Mouse (Mus musculus) heart, embryonic 12.5 days (tissue): ENCODE data around the gene Adamts3. TPM values are rescaled to one million over a fixed set of nuclear protein-coding genes. Genes with fewer than 3 reads are reported as not detected.
A peak's percentile ranks its signal among the peaks of the same experiment; 100 is the strongest.

Source experiments
- ATAC-seq: fragments of 200-750 bp; cut with Nextera tagmentation; 2 replicates; pipeline ENCODE4 v1.8.0; 2017; ENCODE audit warnings: moderate TSS enrichment, moderate library complexity; ENCODE audit not compliant: insufficient number of reproducible peaks, low FRiP score
- H3K27ac ChIP-seq: fragments of 300-500 bp; sonication (generic); 2 replicates; pipeline ENCODE4 v1.5.1; 2016; ENCODE audit warnings: mild to moderate bottlenecking, moderate library complexity; ENCODE audit not compliant: poor library complexity, severe bottlenecking
- H3K27me3 ChIP-seq: fragments of 300-500 bp; sonication (generic); replicated peaks from 2 replicates; pipeline ENCODE4 v1.6.1; 2016; ENCODE audit warnings: mild to moderate bottlenecking, moderate library complexity
- H3K36me3 ChIP-seq: fragments of 300-500 bp; sonication (generic); 2 replicates; pipeline ENCODE4 v1.6.1; 2016; ENCODE audit warnings: mild to moderate bottlenecking, moderate library complexity
- H3K4me1 ChIP-seq: fragments of 300-500 bp; sonication (generic); replicated peaks from 2 replicates; pipeline ENCODE4 v1.6.1; 2016; ENCODE audit warnings: mild to moderate bottlenecking
- H3K4me2 ChIP-seq: fragments of 300-500 bp; sonication (generic); 2 replicates; pipeline ENCODE4 v1.6.1; 2016; ENCODE audit warnings: mild to moderate bottlenecking, moderate library complexity
- H3K4me3 ChIP-seq: fragments of 300-500 bp; sonication (generic); 2 replicates; pipeline ENCODE4 v1.5.1; 2016; ENCODE audit warnings: mild to moderate bottlenecking
- H3K9ac ChIP-seq: fragments of 300-500 bp; sonication (generic); 2 replicates; pipeline ENCODE4 v1.6.1; 2016; ENCODE audit warnings: mild to moderate bottlenecking, moderate library complexity
- H3K9me3 ChIP-seq: fragments of 300-500 bp; sonication (generic); replicated peaks from 2 replicates; pipeline ENCODE4 v1.6.1; 2016; ENCODE audit warnings: mild to moderate bottlenecking, moderate library complexity
- WGBS: fragments of 180-500 bp; shearing (Covaris S2); methylation state at CpG from one replicate; pipeline ENCODE4 v1.1.7; 2016; 5-methylcytosine and 5-hydroxymethylcytosine counted together
- polyA plus RNA-seq: library from polyadenylated mRNA; unstranded; fragments of >200 nt; fragmentation: Nextera tagmentation; extraction: Ambion mirVana; gene quantifications from 2 replicates; pipeline ENCODE4 v1.2.1, GENCODE M21; 2016

Adamts3 gene
- polyA plus RNA-seq: 5.6 and 6.0 TPM in 2 replicates

GRCm38 (mm10) chr5:89883051-89883907 is at the start of gene Adamts3:
Gene Adamts3 (minus strand): TSS chr5:89883334.
- Histone ChIP-seq H3K36me3 (peaks cover 6% of the 10 kb centered on the region; the same call in 1 of the 2 replicates), H3K9me3 (0 out of 2 replicates have a peak, but pooled peaks cover 4% of the 10 kb centered on the region), H3K4me2 (peak within 1 kb of the TSS; percentile 99), H3K9ac (peak within 1 kb of the TSS; percentile 90), H3K4me1 (peaks cover 8% of the 10 kb centered on the region), H3K27ac (peak within 1 kb of the TSS; percentile 35; the same call in 1 of the 2 replicates), H3K27me3 (no peaks in the 10 kb centered on the region), H3K4me3 (peak within 1 kb of the TSS; percentile 91)
- ATAC-seq: peak; percentile 74
- under 1% methylated on average over 70 of the region's 78 CpGs for WGBS

GRCm38 (mm10) chr5:89931511-89931910 is 48.4 kb upstream of the Adamts3 start:
- Histone ChIP-seq H3K36me3 (no peaks in the 10 kb centered on the region), H3K27ac (no peak overlapping the region), H3K4me2 (no peak overlapping the region), H3K27me3 (no peaks in the 10 kb centered on the region), H3K4me1 (no peaks in the 10 kb centered on the region), H3K4me3 (no peak overlapping the region), H3K9me3 (no peaks in the 10 kb centered on the region), H3K9ac (no peak overlapping the region)
- WGBS: 62% methylated on average over 4 of the region's 4 CpGs
- no peak for ATAC-seq

DNA sequence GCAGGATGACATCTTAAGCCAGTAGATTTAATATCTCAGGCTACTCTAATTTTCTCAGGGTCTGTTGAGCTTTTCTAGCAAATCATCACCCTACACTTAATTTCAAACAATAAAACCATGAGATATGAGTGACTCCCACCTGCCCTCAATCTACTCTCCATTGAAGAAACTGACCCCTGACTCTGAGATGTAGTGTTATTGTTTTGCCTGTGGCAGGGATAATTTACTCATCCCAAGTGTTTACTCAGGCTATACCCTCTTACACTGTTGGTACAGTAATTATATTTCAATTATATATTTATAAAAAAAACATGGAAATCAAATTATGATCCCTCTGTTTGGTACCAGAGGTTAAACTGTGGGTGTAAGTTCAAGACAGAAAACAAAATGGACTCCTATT is 29.2 kb upstream of the Adamts3 start:
- no peaks in the 10 kb centered on the region for H3K27me3 ChIP-seq
- no peaks in the 10 kb centered on the region for H3K4me1 ChIP-seq
- H3K4me2 ChIP-seq: no peak overlapping the region
- ATAC-seq: no peak
- H3K36me3 ChIP-seq: no peaks in the 10 kb centered on the region
- H3K9me3 ChIP-seq: no peaks in the 10 kb centered on the region
- H3K9ac ChIP-seq: no peak overlapping the region
- no peak overlapping the region for H3K27ac ChIP-seq
- H3K4me3 ChIP-seq: no peak overlapping the region

DNA sequence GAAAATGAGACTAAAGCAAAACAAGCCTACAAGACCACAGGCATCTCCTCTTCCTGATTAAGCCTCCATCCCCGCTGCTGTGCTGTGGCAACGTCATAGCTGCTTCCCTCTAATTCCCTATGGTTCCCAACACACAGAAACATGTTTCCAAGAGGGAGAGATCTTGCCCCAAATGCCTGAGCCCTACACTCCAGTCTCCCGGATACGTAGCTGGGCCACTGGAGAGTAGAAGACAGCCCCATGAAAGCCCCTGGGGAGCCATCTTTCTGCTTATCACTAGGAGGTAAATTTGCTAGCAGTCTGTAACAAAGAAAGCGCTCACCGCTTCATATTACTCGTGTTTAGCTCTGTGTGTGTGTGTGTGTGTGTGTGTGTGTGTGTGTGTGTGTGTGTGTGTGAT is 28.8 kb upstream of the Adamts3 start:
- no peak overlapping the region for H3K27ac ChIP-seq
- H3K4me2 ChIP-seq: no peak overlapping the region
- no peaks in the 10 kb centered on the region for H3K4me1 ChIP-seq
- H3K36me3 ChIP-seq: no peaks in the 10 kb centered on the region
- no peak for ATAC-seq
- H3K27me3 ChIP-seq: no peaks in the 10 kb centered on the region
- no peaks in the 10 kb centered on the region for H3K9me3 ChIP-seq
- WGBS: 66% methylated on average over 7 of the region's 7 CpGs
- no peak overlapping the region for H3K9ac ChIP-seq
- H3K4me3 ChIP-seq: no peak overlapping the region

DNA sequence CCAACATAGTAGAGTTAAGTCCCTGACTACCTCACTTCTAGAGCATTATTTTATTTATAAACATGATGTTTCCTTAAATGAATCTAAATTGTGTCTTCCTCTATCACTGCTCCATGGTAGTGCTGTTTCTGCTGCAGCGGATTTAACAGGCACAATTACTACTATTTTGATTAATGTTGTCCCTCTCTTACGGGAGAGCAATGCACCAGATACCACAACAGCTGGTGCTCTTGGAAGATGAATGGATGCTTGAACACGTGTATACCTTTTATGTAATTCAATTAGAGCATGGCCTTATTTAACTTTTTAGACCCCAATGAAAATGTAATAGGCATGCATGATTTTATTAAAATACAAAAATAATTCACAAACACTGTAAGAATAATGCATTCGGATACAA is 28.4 kb upstream of the Adamts3 start:
- 80% methylated on average over 4 of the region's 4 CpGs for WGBS
- ATAC-seq: no peak
- Histone ChIP-seq H3K9ac (no peak overlapping the region), H3K9me3 (no peaks in the 10 kb centered on the region), H3K27ac (no peak overlapping the region), H3K27me3 (no peaks in the 10 kb centered on the region), H3K4me1 (no peaks in the 10 kb centered on the region), H3K4me3 (no peak overlapping the region), H3K4me2 (no peak overlapping the region), H3K36me3 (no peaks in the 10 kb centered on the region)

- H3K9me3 ChIP-seq: no peaks in the 10 kb centered on the region
- no peak for ATAC-seq
- H3K27ac ChIP-seq: no peak overlapping the region
- H3K4me1 ChIP-seq: no peaks in the 10 kb centered on the region
- no peaks in the 10 kb centered on the region for H3K27me3 ChIP-seq
- H3K4me3 ChIP-seq: no peak overlapping the region
- WGBS: 79% methylated on average over 13 of the region's 13 CpGs
- no peak overlapping the region for H3K4me2 ChIP-seq
- no peaks in the 10 kb centered on the region for H3K36me3 ChIP-seq
- H3K9ac ChIP-seq: no peak overlapping the region
These were observed 23.8 kb upstream of the Adamts3 start for GRCm38 (mm10) chr5:89906884-89907431.

DNA sequence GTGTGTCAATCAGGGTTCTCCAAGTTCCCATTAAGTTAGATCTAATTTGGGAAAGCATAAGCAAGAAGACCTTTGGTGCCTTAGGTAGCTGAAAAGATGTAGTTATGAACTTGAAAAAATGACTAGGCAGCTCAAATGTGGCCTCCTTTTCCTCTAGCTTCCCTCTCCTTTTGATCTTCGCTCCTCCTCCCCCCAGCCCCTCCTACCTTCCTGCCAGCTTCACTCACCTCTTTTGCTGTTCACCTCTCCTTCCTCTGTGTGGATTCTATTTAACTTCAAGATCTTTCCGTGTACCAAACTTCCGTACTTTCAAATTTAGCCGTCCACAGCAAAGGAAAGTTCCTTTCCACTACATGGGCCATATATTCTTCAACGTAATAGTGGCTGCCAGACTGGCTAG is 17.9 kb upstream of the Adamts3 start:
- Histone ChIP-seq H3K4me2 (no peak overlapping the region), H3K4me1 (0 out of 2 replicates have a peak, but pooled peaks cover 4% of the 10 kb centered on the region), H3K9ac (no peak overlapping the region), H3K36me3 (no peaks in the 10 kb centered on the region), H3K27me3 (no peaks in the 10 kb centered on the region), H3K27ac (no peak overlapping the region), H3K9me3 (no peaks in the 10 kb centered on the region), H3K4me3 (no peak overlapping the region)
- 78% methylated on average over 5 of the region's 5 CpGs for WGBS
- no peak for ATAC-seq

DNA sequence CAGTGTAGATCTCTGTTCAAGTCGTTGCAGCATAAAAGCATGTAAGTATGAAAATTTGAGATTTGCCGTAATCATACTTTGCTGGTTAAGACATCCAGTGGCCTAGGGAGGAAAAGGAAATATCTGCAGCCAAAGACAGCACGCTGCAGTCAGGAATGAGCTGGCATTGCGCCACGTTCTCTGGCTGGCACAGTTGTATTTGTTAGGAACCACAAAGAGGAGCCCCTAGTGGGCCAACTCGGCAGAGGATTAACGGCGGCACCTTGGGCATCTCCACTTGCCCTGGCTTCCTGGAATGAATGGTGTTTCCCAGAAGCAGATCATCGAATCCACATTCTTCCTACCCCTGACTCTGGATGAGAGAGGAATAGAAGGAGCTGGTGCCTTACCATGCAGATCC is 14.4 kb upstream of the Adamts3 start:
- Histone ChIP-seq H3K27ac (no peak overlapping the region), H3K4me3 (no peak overlapping the region), H3K9ac (no peak overlapping the region; the same call in 1 of the 2 replicates), H3K36me3 (no peaks in the 10 kb centered on the region), H3K4me1 (0 out of 2 replicates have a peak, but pooled peaks cover 4% of the 10 kb centered on the region), H3K4me2 (peak overlapping the region; percentile 7; the same call in 1 of the 2 replicates), H3K27me3 (no peaks in the 10 kb centered on the region), H3K9me3 (no peaks in the 10 kb centered on the region)
- WGBS: 58% methylated on average over 9 of the region's 9 CpGs
- ATAC-seq: no peak

DNA sequence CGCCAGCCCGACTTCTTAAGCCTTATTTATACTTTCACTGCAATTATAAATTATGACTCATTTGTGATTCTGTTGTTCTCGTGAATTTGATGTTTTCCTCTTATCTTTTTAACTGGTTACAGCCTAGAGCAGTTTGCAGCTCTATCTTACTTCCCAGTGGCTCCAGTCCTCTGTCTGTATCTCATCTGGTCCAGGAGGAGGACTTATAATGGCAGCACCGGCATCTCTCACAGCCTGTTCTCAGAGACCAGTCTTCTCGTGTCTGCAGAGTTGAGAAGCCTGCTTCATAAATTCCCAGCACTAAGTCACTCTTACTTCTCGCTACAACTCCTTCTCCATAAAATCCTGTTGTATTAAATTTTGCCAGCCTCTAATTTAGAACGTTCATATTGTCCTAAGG is 12.4 kb upstream of the Adamts3 start:
- Histone ChIP-seq H3K4me1 (0 out of 2 replicates have a peak, but pooled peaks cover 4% of the 10 kb centered on the region), H3K36me3 (no peaks in the 10 kb centered on the region), H3K27me3 (no peaks in the 10 kb centered on the region), H3K9me3 (no peaks in the 10 kb centered on the region), H3K9ac (no peak overlapping the region), H3K27ac (no peak overlapping the region), H3K4me3 (no peak overlapping the region), H3K4me2 (no peak overlapping the region)
- ATAC-seq: no peak
- WGBS: 68% methylated on average over 7 of the region's 7 CpGs

DNA sequence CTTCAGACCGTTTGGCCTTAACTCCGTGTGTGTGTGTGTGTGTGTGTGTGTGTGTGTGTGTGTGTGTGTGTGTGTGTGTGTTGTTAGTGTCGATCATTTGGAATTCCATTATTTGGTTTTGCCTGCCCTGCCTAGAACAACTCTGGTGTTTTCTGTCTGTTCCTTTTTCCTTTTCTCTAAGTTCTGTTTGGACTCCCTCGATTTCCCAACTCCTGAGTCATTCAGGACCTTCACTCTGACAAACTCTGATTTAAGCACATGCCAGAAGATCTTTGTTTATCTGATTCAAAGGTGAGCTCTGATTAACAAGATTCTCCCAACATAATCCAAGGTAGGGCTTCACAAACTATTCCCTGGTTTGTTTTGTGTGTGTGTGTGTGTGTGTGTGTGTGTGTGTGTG is 1.9 kb upstream of the Adamts3 start:
- H3K9me3 ChIP-seq: 0 out of 2 replicates have a peak, but pooled peaks cover 4% of the 10 kb centered on the region
- ATAC-seq: no peak
- H3K27me3 ChIP-seq: no peaks in the 10 kb centered on the region
- 67% methylated on average over 4 of the region's 4 CpGs for WGBS
- peaks cover 8% of the 10 kb centered on the region for H3K4me1 ChIP-seq
- no peak overlapping the region for H3K9ac ChIP-seq
- H3K36me3 ChIP-seq: peaks cover 6% of the 10 kb centered on the region; the same call in 1 of the 2 replicates
- H3K27ac ChIP-seq: no peak overlapping the region
- H3K4me3 ChIP-seq: no peak overlapping the region
- no peak overlapping the region for H3K4me2 ChIP-seq

DNA sequence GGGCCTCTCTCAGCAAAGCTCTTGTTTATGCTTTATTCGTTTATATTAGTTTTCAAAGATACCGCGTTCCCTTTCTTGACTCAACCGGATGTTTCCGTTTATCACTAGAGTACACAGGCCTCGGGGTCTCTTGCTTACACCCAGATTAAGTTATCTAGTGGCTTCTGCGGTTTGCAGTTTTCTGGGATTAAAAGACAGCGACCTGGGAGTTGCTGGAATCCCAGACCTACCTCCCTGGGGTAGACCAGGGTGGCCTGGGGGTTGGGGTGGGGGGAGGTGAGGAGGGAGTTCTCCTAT is 722 bp upstream of the Adamts3 start:
- ATAC-seq: no peak
- H3K9me3 ChIP-seq: 0 out of 2 replicates have a peak, but pooled peaks cover 4% of the 10 kb centered on the region
- WGBS: 6% methylated on average over 8 of the region's 8 CpGs

More for the DNA sequence above, 722 bp upstream of the Adamts3 start:
- H3K4me3 ChIP-seq: peak overlapping the region; percentile 91
- H3K27ac ChIP-seq: no peak overlapping the region
- no peaks in the 10 kb centered on the region for H3K27me3 ChIP-seq
- peak overlapping the region; percentile 99 for H3K4me2 ChIP-seq
- H3K36me3 ChIP-seq: peaks cover 6% of the 10 kb centered on the region; the same call in 1 of the 2 replicates
- H3K9ac ChIP-seq: peak overlapping the region; percentile 90; the same call in 1 of the 2 replicates
- H3K4me1 ChIP-seq: peaks cover 8% of the 10 kb centered on the region
